Mouse (Mus musculus): ENCODE measurements around the gene Phip.

- TF ChIP-seq CTCF (IDR thresholded peaks at IDR 0.05; ENCODE audit: low read depth, low read length) (no peak), GATA1 (IDR thresholded peaks at IDR 0.05; ENCODE audit: borderline replicate concordance, low read length) (no peak), TAL1 (conservative IDR thresholded peaks at IDR 0.05; ENCODE audit: low read depth, low read length) (no peak)
These were observed 1.6 kb upstream of the Phip start for GRCm38 (mm10) chr9:82976936-82977335.
